Mouse (Mus musculus): ENCODE measurements around the gene Neurog3. TPM values are rescaled to one million over a fixed set of nuclear protein-coding genes. Genes with fewer than 3 reads are reported as not detected.
A peak's percentile ranks its signal among the peaks of the same experiment; 100 is the strongest.

Gene Neurog3
- polyA plus RNA-seq, 1 experiment from 2014 or later: not detected

DNA sequence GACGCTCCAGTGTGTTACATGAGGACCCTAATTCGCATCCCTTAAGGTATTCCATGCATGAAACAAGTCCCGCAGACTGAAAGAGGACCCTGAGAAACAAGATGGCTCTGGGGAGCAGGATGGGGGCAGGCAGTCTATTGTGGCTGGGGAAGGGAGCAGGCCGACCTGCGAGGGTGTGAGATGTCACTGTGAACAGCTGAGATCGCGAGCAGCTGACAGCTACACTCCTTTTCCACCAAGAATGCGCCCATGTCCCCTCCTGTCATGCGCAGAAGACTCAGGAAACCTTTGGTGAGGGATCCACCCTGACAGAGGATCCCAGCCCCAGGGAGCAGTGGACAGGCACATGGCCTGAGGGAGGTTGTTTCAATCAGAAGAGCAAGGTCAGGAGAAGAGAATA, 25.8 kb upstream of the Neurog3 start:
- Histone ChIP-seq H3K4me2 (no peak overlapping the region), H3K27me3 (peaks cover 7% of the 10 kb centered on the region; the same call in 1 of the 2 replicates), H3K27ac (replicated peaks) (no peak overlapping the region), H3K36me3 (0 out of 2 replicates have a peak, but pooled peaks cover 2% of the 10 kb centered on the region), H3K9ac (no peak overlapping the region), H3K9me3 (no peaks in the 10 kb centered on the region), H3K4me1 (replicated peaks) (peaks cover 24% of the 10 kb centered on the region), H3K4me3 (no peak overlapping the region)
- WGBS: 61% methylated on average over 9 of the region's 9 CpGs
- no peak for ATAC-seq (ENCODE audit: low FRiP score, low read depth)

DNA sequence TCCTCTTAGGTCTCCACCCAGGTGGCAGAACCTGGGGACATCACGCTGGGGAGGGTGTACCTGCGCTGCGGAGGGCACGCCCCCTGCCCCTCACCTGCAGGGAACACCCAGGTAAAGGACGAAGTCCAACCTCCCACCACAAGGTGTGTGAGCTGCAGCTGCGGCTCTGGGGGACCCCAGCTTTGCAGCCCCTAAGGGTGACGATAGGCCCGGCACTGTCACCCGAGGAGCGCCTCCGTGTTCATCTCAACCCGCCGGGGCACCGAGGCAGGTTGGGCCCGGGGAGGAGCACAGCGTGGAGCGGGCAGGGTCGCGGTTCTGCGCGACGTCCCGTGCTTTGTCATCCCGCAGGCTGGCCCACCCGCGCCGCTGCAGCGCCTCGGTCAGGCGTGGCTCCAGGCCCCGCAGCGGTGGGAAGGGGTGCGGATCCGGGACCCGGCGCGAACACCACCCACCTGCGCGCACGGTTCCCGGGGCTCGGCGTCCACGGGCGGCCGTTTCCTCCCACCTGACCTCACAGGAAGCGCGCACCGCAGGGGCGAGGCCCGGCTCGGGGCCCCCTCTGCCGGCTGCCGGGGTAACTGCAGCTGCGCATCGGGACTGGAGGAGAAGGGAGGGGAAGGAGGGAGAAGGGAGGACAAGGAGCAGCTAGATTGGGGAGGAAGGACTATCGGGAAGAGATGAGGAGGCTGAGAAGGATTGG, 22.2 kb upstream of the Neurog3 start:
- H3K4me2 ChIP-seq: peak overlapping the region; percentile 77
- peaks cover 5% of the 10 kb centered on the region for H3K27me3 ChIP-seq
- H3K4me3 ChIP-seq: peak overlapping the region; percentile 66
- H3K9ac ChIP-seq: peak overlapping the region; percentile 66
- H3K27ac ChIP-seq (replicated peaks): 0 out of 2 replicates have a peak overlapping the region, but pooled peaks have one; percentile 27
- H3K4me1 ChIP-seq (replicated peaks): peaks cover 24% of the 10 kb centered on the region
- WGBS: under 1% methylated on average over 57 of the region's 57 CpGs
- no peaks in the 10 kb centered on the region for H3K9me3 ChIP-seq
- 0 out of 2 replicates have a peak, but pooled peaks cover 2% of the 10 kb centered on the region for H3K36me3 ChIP-seq
- peak; percentile 87 for ATAC-seq (ENCODE audit: low FRiP score, low read depth)

DNA sequence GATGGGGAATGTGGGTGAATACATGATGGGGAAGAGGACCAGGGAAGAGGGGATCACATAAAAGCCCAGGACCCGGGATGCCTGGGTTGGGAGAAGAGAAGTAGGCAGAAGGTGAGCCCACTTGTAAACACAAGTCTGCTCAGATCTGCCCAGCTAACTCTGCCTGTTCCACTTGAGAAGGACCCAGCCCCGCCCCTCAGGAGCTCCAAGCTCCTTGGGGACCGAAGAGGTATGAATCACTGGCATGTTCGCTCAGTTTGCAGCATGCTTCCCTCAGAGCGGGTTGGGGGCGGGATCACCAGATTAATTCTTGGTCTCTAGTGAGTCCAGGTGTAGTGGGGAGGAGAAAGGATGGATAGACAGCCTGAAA, 21.7 kb upstream of the Neurog3 start:
- peak overlapping the region; percentile 66 for H3K4me3 ChIP-seq
- peaks cover 5% of the 10 kb centered on the region for H3K27me3 ChIP-seq
- no peak; the same call in 1 of the 2 replicates for ATAC-seq (ENCODE audit: low FRiP score, low read depth)
- no peaks in the 10 kb centered on the region for H3K9me3 ChIP-seq
- WGBS: 38% methylated on average over 6 of the region's 6 CpGs
- H3K27ac ChIP-seq (replicated peaks): no peak overlapping the region
- H3K4me1 ChIP-seq (replicated peaks): peaks cover 24% of the 10 kb centered on the region
- peak overlapping the region; percentile 66 for H3K9ac ChIP-seq
- 0 out of 2 replicates have a peak, but pooled peaks cover 2% of the 10 kb centered on the region for H3K36me3 ChIP-seq
- H3K4me2 ChIP-seq: peak overlapping the region; percentile 77

DNA sequence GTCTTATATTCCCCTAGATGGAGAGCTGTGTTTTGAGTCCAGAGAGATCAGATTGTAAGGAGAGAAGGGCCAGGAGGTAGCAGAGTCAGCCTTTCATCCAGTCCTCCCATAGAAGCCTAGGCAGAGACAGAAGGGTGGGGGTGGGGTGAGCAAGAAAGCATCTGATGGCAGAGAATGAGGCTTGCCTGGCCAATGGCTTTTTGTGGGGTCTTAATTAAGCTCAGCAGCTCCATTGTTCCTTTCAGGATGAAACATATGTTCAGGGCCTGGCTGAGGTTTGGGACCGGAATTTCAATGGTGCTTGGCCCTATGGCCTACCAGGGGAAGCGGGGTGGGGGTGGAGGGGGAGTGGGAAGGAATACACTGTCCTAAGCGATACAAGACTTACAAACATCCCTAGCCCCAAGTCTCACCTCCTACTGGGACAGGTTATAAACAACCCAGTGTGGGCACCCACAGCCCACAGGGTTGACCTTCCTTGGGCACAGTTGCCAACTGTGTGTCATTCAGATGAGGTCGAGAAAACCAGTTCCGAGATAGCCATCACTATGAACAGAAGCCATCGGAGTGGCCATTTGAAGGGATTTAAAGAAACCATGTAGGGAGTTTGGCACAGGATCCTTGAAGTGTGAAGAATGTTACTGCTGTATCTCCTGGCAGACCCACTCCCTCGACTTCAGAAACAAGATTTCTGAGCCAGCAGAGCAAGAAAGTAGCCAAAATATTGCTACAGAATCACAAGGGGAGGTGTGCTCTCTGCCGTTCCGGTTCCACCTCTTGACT, 18.8 kb upstream of the Neurog3 start:
- Histone ChIP-seq H3K4me2 (no peak overlapping the region), H3K27ac (replicated peaks) (no peak overlapping the region), H3K27me3 (peaks cover 7% of the 10 kb centered on the region), H3K36me3 (no peaks in the 10 kb centered on the region), H3K4me1 (replicated peaks) (peaks cover 18% of the 10 kb centered on the region), H3K4me3 (no peak overlapping the region), H3K9me3 (no peaks in the 10 kb centered on the region), H3K9ac (no peak overlapping the region)
- 57% methylated on average over 9 of the region's 9 CpGs for WGBS
- ATAC-seq (ENCODE audit: low FRiP score, low read depth): 0 out of 2 replicates have a peak, but pooled peaks have one; percentile 7

DNA sequence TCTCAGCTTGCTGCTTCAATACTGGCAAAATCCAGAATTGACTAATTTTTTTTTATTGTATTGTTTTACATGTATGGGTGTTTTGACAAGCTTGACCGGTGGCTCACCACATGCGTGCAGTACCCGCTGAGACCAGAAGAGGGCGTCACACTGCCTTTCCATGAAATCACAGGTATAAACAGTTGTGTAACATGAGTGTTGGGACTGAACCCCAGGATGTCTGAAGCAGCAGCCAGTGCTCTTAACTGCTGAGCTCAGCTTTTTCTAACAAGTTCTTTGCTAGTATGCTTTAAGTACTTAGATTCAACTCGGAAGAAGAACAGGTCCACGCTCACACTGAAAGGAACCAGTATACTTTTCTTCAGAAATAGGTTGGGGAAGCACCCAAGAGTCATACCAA, 5.8 kb upstream of the Neurog3 start:
- ATAC-seq (ENCODE audit: low FRiP score, low read depth): no peak
- 44% methylated on average over 6 of the region's 6 CpGs for WGBS
- peaks cover 66% of the 10 kb centered on the region for H3K27me3 ChIP-seq

GRCm38 (mm10) chr10:62127711-62128231, 5.1 kb upstream of the Neurog3 start:
- Histone ChIP-seq H3K9me3 (no peaks in the 10 kb centered on the region), H3K27ac (replicated peaks) (no peak overlapping the region), H3K4me1 (replicated peaks) (peaks cover 19% of the 10 kb centered on the region), H3K36me3 (no peaks in the 10 kb centered on the region), H3K4me3 (peak overlapping the region; percentile 15; the same call in 1 of the 2 replicates), H3K9ac (no peak overlapping the region), H3K4me2 (peak overlapping the region; percentile 46), H3K27me3 (peaks cover 72% of the 10 kb centered on the region)
- WGBS: 30% methylated on average over 21 of the region's 21 CpGs
- no peak for ATAC-seq (ENCODE audit: low FRiP score, low read depth)

More for the DNA sequence above, 5.8 kb upstream of the Neurog3 start:
- Histone ChIP-seq H3K36me3 (no peaks in the 10 kb centered on the region), H3K4me3 (no peak overlapping the region), H3K9me3 (no peaks in the 10 kb centered on the region), H3K4me2 (peak overlapping the region; percentile 46), H3K4me1 (replicated peaks) (peaks cover 17% of the 10 kb centered on the region), H3K27ac (replicated peaks) (no peak overlapping the region), H3K9ac (no peak overlapping the region)

- 2% methylated on average over 28 of the region's 32 CpGs for WGBS
- Histone ChIP-seq H3K36me3 (no peaks in the 10 kb centered on the region), H3K27ac (replicated peaks) (no peak overlapping the region), H3K4me1 (replicated peaks) (peaks cover 26% of the 10 kb centered on the region), H3K4me2 (peak overlapping the region; percentile 46), H3K9ac (no peak overlapping the region), H3K9me3 (no peaks in the 10 kb centered on the region), H3K27me3 (peaks cover 79% of the 10 kb centered on the region), H3K4me3 (peak overlapping the region; percentile 19)
- no peak for ATAC-seq (ENCODE audit: low FRiP score, low read depth)
Observed at GRCm38 (mm10) chr10:62128316-62128951, 4.5 kb upstream of the Neurog3 start.

DNA sequence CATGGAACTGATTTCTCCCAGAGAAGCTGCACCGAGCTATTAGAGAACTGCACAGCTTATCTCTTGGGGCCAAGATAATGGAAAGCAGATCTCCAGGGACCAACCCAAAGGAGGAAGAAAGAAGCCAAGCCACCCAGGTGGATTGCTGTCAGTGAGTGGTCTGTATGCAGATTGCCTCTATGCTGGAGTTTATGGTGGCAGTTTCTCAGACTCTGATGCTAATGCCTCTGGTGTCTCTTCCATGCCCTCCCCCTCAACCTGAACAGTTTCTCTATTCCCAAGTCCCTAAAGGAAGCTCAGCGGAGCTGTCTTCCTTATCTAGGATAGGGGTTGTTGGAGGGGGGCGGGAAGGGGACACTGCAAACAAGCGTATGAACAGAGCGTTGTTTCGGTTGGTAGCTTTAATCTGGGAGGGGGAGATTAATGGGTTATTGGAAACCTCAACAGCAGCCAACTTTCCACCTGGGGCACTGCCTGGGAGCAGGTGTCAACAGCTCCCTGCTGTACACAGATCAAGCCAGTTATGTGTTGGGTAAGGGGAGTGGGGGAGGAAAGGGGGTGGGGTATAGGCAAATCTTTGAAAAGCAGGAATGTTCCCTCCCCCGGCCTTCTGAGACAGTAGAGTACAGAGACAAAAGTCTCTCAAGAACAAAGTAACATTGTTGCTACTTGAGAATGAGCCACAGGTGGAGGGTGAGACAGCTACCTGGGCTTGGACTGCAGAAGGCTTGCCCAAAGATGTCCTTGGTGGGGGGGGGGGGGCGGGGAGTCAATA, 3.0 kb downstream of the Neurog3 start:
- Histone ChIP-seq H3K27ac (replicated peaks) (no peak overlapping the region), H3K4me3 (no peak overlapping the region), H3K4me2 (no peak overlapping the region), H3K36me3 (no peaks in the 10 kb centered on the region), H3K4me1 (replicated peaks) (peaks cover 15% of the 10 kb centered on the region), H3K27me3 (peaks cover 87% of the 10 kb centered on the region), H3K9me3 (no peaks in the 10 kb centered on the region), H3K9ac (no peak overlapping the region)
- WGBS: 5% methylated on average over 8 of the region's 8 CpGs
- no peak for ATAC-seq (ENCODE audit: low FRiP score, low read depth)

- Histone ChIP-seq H3K4me2 (no peak overlapping the region), H3K27ac (replicated peaks) (no peak overlapping the region), H3K4me1 (replicated peaks) (peaks cover 15% of the 10 kb centered on the region), H3K9me3 (no peaks in the 10 kb centered on the region), H3K9ac (no peak overlapping the region), H3K36me3 (no peaks in the 10 kb centered on the region), H3K27me3 (peaks cover 80% of the 10 kb centered on the region), H3K4me3 (no peak overlapping the region)
- WGBS: 2% methylated on average over 4 of the region's 4 CpGs
- ATAC-seq (ENCODE audit: low FRiP score, low read depth): no peak
Observed at GRCm38 (mm10) chr10:62137150-62137549, 4.3 kb downstream of the Neurog3 start.

GRCm38 (mm10) chr10:62138040-62138439, 5.2 kb downstream of the Neurog3 start:
- no peak overlapping the region for H3K27ac ChIP-seq (replicated peaks)
- no peaks in the 10 kb centered on the region for H3K36me3 ChIP-seq
- no peak overlapping the region for H3K4me2 ChIP-seq
- no peak overlapping the region for H3K9ac ChIP-seq
- H3K4me1 ChIP-seq (replicated peaks): peaks cover 10% of the 10 kb centered on the region
- WGBS: 30% methylated on average over 3 of the region's 3 CpGs
- H3K4me3 ChIP-seq: no peak overlapping the region
- no peak for ATAC-seq (ENCODE audit: low FRiP score, low read depth)
- H3K9me3 ChIP-seq: no peaks in the 10 kb centered on the region
- peaks cover 71% of the 10 kb centered on the region for H3K27me3 ChIP-seq

GRCm38 (mm10) chr10:62143820-62144219, 10.9 kb downstream of the Neurog3 start, which contains the start of gene Fam241b:
Gene Fam241b, minus strand, starts transcription at chr10:62143920.
- Histone ChIP-seq H3K9ac (no peak within 1 kb of the TSS), H3K9me3 (no peaks in the 10 kb centered on the region), H3K36me3 (no peaks in the 10 kb centered on the region), H3K27me3 (peaks cover 42% of the 10 kb centered on the region), H3K4me2 (no peak within 1 kb of the TSS), H3K4me3 (no peak within 1 kb of the TSS), H3K4me1 (replicated peaks) (no peaks in the 10 kb centered on the region), H3K27ac (replicated peaks) (no peak within 1 kb of the TSS)
- ATAC-seq (ENCODE audit: low FRiP score, low read depth): no peak
- 68% methylated on average over 8 of the region's 8 CpGs for WGBS
